Comparison of ENCODE assay signal across 18 mouse cellular contexts in genomic region chr6:13153888-13154697, GRCm38 (mm10).
DNase-seq lines count a peak whose midpoint lies in the region; ATAC-seq lines count a peak whose summit lies in the region.
"Had no signal": no experiment of that assay in that cellular context is flagged by ENCODE, and none has a peak within 500 bp of the region (broad histone marks: within the 10 kb centered on the region; RNA-seq: fewer than 3 reads in every experiment).

No protein-coding gene starts in this region.

- no peak overlapping the region for H3K27ac ChIP-seq in forebrain, embryonic 12.5 days
- H3K27ac ChIP-seq in forebrain, embryonic 13.5 days = no peak overlapping the region
- no peak overlapping the region for H3K27ac ChIP-seq in neural tube, embryonic 14.5 days (ENCODE audit: low read depth, low read length)
- H3K27ac ChIP-seq in neural tube, embryonic 15.5 days (replicated peaks) = no peak overlapping the region
- H3K27ac ChIP-seq in hindbrain, embryonic 15.5 days (replicated peaks) = no peak overlapping the region
- no peak overlapping the region for H3K27ac ChIP-seq in heart, embryonic 10.5 days
- H3K27ac ChIP-seq: liver, embryonic 15.5 days had no signal

- DNase-seq in heart, embryonic 10.5 days (ENCODE audit: low spot score) = no peak
- DNase-seq in heart, adult 8-10 months (ENCODE audit: low spot score) = no peak
- DNase-seq in testis, postnatal 14 days (ENCODE audit: low spot score) = no peak
- DNase-seq: cerebellum, postnatal 25 days; gastrocnemius, postnatal 10 days; heart, postnatal 4 days; kidney, adult 18-20 months; kidney, postnatal 36 days; layer of hippocampus, postnatal 36 days; left cerebral cortex, postnatal 4 days; thymus, postnatal 4 days had no signal

- H3K27me3 ChIP-seq in forebrain, embryonic 12.5 days = no peaks in the 10 kb centered on the region
- no peaks in the 10 kb centered on the region for H3K27me3 ChIP-seq in forebrain, embryonic 13.5 days
- no peaks in the 10 kb centered on the region for H3K27me3 ChIP-seq in neural tube, embryonic 14.5 days (ENCODE audit: control insufficient read depth, insufficient read depth, low read length)
- H3K27me3 ChIP-seq in neural tube, embryonic 15.5 days (replicated peaks) = no peaks in the 10 kb centered on the region
- no peaks in the 10 kb centered on the region for H3K27me3 ChIP-seq in hindbrain, embryonic 15.5 days
- no peaks in the 10 kb centered on the region for H3K27me3 ChIP-seq in heart, embryonic 10.5 days (ENCODE audit: insufficient read depth, poor library complexity, severe bottlenecking)
- H3K27me3 ChIP-seq: heart, embryonic 12.5 days; liver, embryonic 15.5 days had no signal

- ATAC-seq in forebrain, embryonic 12.5 days (ENCODE audit: low FRiP score) = peak; percentile 12; the same call in 1 of the 2 replicates
- no peak for ATAC-seq in forebrain, embryonic 13.5 days
- ATAC-seq in neural tube, embryonic 14.5 days (ENCODE audit: low read depth) = peak; percentile 42; the same call in 1 of the 2 replicates
- ATAC-seq in neural tube, embryonic 15.5 days (ENCODE audit: low FRiP score) = no peak; the same call in 1 of the 2 replicates
- ATAC-seq in hindbrain, embryonic 15.5 days (ENCODE audit: low FRiP score, low read depth) = peak; percentile 45; the same call in 1 of the 2 replicates

- WGBS in forebrain, embryonic 12.5 days = 95% methylated on average over 9 of the region's 9 CpGs
- 93% methylated on average over 9 of the region's 9 CpGs for WGBS in forebrain, embryonic 13.5 days
- WGBS in neural tube, embryonic 14.5 days = 97% methylated on average over 9 of the region's 9 CpGs
- 97% methylated on average over 9 of the region's 9 CpGs for WGBS in neural tube, embryonic 15.5 days
- 97% methylated on average over 9 of the region's 9 CpGs for WGBS in hindbrain, embryonic 15.5 days
- WGBS in heart, embryonic 10.5 days = 89% methylated on average over 9 of the region's 9 CpGs

- H3K36me3 ChIP-seq in forebrain, embryonic 12.5 days (replicated peaks) = no peaks in the 10 kb centered on the region
- no peaks in the 10 kb centered on the region for H3K36me3 ChIP-seq in forebrain, embryonic 13.5 days (ENCODE audit: poor library complexity, severe bottlenecking)
- no peaks in the 10 kb centered on the region for H3K36me3 ChIP-seq in neural tube, embryonic 14.5 days (ENCODE audit: control insufficient read depth, insufficient read depth, low read length)
- H3K36me3 ChIP-seq in neural tube, embryonic 15.5 days = no peaks in the 10 kb centered on the region
- no peaks in the 10 kb centered on the region for H3K36me3 ChIP-seq in hindbrain, embryonic 15.5 days
- H3K36me3 ChIP-seq in heart, embryonic 10.5 days = no peaks in the 10 kb centered on the region
- H3K36me3 ChIP-seq: heart, embryonic 12.5 days; liver, embryonic 15.5 days had no signal

- no peaks in the 10 kb centered on the region for H3K4me1 ChIP-seq in forebrain, embryonic 12.5 days
- no peaks in the 10 kb centered on the region for H3K4me1 ChIP-seq in forebrain, embryonic 13.5 days
- H3K4me1 ChIP-seq in neural tube, embryonic 14.5 days (ENCODE audit: control insufficient read depth, insufficient read depth, low read length) = no peaks in the 10 kb centered on the region
- no peaks in the 10 kb centered on the region for H3K4me1 ChIP-seq in neural tube, embryonic 15.5 days
- no peaks in the 10 kb centered on the region for H3K4me1 ChIP-seq in hindbrain, embryonic 15.5 days (replicated peaks)
- no peaks in the 10 kb centered on the region for H3K4me1 ChIP-seq in heart, embryonic 10.5 days
- H3K4me1 ChIP-seq: heart, embryonic 12.5 days; liver, embryonic 15.5 days had no signal

- H3K9ac ChIP-seq in forebrain, embryonic 12.5 days = no peak overlapping the region
- no peak overlapping the region for H3K9ac ChIP-seq in forebrain, embryonic 13.5 days
- no peak overlapping the region for H3K9ac ChIP-seq in neural tube, embryonic 14.5 days (replicated peaks; ENCODE audit: low read depth, low read length)
- H3K9ac ChIP-seq in neural tube, embryonic 15.5 days (replicated peaks) = no peak overlapping the region
- no peak overlapping the region for H3K9ac ChIP-seq in hindbrain, embryonic 15.5 days
- H3K9ac ChIP-seq: heart, embryonic 12.5 days; liver, embryonic 15.5 days had no signal

- 0 out of 2 replicates have a peak, but pooled peaks cover 6% of the 10 kb centered on the region for H3K9me3 ChIP-seq in forebrain, embryonic 12.5 days
- H3K9me3 ChIP-seq in forebrain, embryonic 13.5 days (replicated peaks) = peaks cover 6% of the 10 kb centered on the region
- H3K9me3 ChIP-seq in neural tube, embryonic 14.5 days (ENCODE audit: control insufficient read depth, low read length) = no peaks in the 10 kb centered on the region
- H3K9me3 ChIP-seq in neural tube, embryonic 15.5 days (replicated peaks) = no peaks in the 10 kb centered on the region
- H3K9me3 ChIP-seq in hindbrain, embryonic 15.5 days = no peaks in the 10 kb centered on the region
- H3K9me3 ChIP-seq in heart, embryonic 10.5 days = no peaks in the 10 kb centered on the region
- H3K9me3 ChIP-seq: liver, embryonic 15.5 days had no signal

- H3K4me3 ChIP-seq in forebrain, embryonic 12.5 days (replicated peaks) = no peak overlapping the region
- H3K4me3 ChIP-seq in forebrain, embryonic 13.5 days = no peak overlapping the region
- H3K4me3 ChIP-seq in neural tube, embryonic 14.5 days (ENCODE audit: low read depth, low read length) = no peak overlapping the region
- H3K4me3 ChIP-seq in neural tube, embryonic 15.5 days (replicated peaks) = no peak overlapping the region
- H3K4me3 ChIP-seq in hindbrain, embryonic 15.5 days = no peak overlapping the region
- H3K4me3 ChIP-seq in heart, embryonic 10.5 days = no peak overlapping the region
- H3K4me3 ChIP-seq: heart, embryonic 12.5 days; liver, embryonic 15.5 days had no signal

- H3K4me2 ChIP-seq in forebrain, embryonic 12.5 days = no peak overlapping the region
- no peak overlapping the region for H3K4me2 ChIP-seq in forebrain, embryonic 13.5 days
- H3K4me2 ChIP-seq in neural tube, embryonic 14.5 days (ENCODE audit: low read depth, low read length) = no peak overlapping the region
- H3K4me2 ChIP-seq in neural tube, embryonic 15.5 days = no peak overlapping the region
- no peak overlapping the region for H3K4me2 ChIP-seq in hindbrain, embryonic 15.5 days
- H3K4me2 ChIP-seq: heart, embryonic 12.5 days; liver, embryonic 15.5 days had no signal

Comparison
In these comparisons a context has a peak if more than half of its experiments do, and no peak if none do; other contexts are left out.
1. ATAC-seq: peak in forebrain, embryonic 12.5 days (single experiment), neural tube, embryonic 14.5 days (single experiment) and hindbrain, embryonic 15.5 days (single experiment); none in forebrain, embryonic 13.5 days (single experiment) and neural tube, embryonic 15.5 days (single experiment).